Mouse (Mus musculus): ENCODE data around the gene Madd.

DNA sequence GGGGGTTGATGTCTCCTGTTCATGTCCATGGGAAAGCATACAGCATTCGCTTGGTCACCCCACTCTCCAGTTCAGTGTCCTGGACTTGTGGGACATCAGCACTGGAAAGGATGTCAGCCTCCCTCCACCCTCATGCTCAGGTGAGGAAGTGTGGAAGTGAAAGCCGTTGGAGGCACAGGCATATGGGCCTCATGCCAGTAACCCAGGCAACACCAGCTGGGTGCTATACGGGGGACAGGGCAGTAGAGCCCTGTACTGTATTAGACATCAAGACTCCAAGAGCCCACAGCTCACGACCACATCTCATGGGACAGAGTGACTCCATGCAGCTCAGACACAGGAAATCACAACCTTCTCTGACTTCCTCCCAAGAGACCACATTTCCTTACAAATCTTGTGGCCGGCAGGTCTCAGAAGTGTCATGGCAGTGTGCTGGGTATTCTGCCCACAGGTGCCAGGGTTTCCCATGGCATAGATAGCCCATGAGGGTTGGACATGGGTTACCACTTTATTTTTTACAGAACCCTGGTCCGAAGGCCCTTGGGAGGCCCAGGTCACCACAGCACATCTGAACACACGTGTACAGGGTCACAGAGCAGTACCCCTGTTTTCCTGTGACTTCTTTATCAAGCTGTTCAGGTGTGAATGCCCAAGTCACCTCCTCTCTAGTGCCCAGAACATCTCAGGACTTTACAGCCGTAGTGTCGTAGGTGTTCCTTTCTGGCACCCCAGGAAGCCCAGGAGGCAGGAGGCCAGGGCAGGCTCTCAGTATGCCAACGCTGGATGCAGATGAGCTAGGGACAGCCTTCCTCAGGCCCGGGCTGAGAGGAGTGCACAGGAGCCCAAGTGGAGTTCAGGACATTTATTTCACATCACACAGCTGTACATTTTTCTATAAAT is 46.9 kb downstream of the Madd start:
- TF ChIP-seq CTCF (IDR thresholded peaks at IDR 0.05; ENCODE audit: low read depth) (no peak), EP300 (IDR thresholded peaks at IDR 0.05; ENCODE audit: low read depth) (no peak)

Data from liver, embryonic 14.5 days (tissue).